Mouse (Mus musculus) cerebellum, postnatal 25 days (tissue): ENCODE data around the gene Abcb1b.
A peak's percentile ranks its signal among the peaks of the same experiment; 100 is the strongest.
"Not testable (repeated sequence)": the region's sequence is repeated elsewhere in the genome, so short reads cannot be mapped to it uniquely, and the experiment has no call there.

Source experiments
- DNase-seq, 2 experiments: peaks; one replicate each; pipeline ENCODE4 v3.0.0; 2021; ENCODE audit warnings: mixed read lengths in 2 of 2

Gene Abcb1b

GRCm38 (mm10) chr5:8797987-8798751, at the start of gene Abcb1b:
Gene Abcb1b (plus strand): TSS chr5:8798147.
- peak; percentile 34 to 45 for DNase-seq

- DNase-seq = no peak
These were observed 25.1 kb upstream of the Abcb1b start for GRCm38 (mm10) chr5:8772866-8773265.

- DNase-seq = no peak
These were observed 19.6 kb upstream of the Abcb1b start for GRCm38 (mm10) chr5:8778311-8778710.

DNA sequence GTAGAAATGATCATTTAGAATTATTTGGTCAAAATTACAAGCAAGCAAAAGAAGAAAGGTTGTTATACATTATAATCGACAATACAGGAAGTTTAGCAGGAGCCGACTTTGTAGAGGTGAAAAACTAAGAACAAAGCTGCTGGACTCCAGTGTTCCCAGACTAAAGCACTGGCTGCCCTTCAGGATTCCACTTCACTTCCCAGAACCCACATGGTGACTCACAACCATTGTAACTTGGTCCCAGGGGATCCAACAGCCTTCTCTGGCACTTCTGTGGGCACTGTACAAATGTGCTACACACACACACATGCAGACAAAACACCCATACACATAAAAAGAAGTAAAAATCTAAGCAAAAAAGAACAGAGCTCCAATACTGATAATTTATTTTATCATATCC, 19.2 kb upstream of the Abcb1b start:
- no peak for DNase-seq

- DNase-seq = no peak
These were observed 5.7 kb upstream of the Abcb1b start for GRCm38 (mm10) chr5:8792281-8792680.

GRCm38 (mm10) chr5:8798752-8799115, 787 bp downstream of the Abcb1b start:
- DNase-seq = peak in 1 of 2 experiments; percentile 4

GRCm38 (mm10) chr5:8805742-8806141, 7.8 kb downstream of the Abcb1b start:
- DNase-seq = no peak

DNA sequence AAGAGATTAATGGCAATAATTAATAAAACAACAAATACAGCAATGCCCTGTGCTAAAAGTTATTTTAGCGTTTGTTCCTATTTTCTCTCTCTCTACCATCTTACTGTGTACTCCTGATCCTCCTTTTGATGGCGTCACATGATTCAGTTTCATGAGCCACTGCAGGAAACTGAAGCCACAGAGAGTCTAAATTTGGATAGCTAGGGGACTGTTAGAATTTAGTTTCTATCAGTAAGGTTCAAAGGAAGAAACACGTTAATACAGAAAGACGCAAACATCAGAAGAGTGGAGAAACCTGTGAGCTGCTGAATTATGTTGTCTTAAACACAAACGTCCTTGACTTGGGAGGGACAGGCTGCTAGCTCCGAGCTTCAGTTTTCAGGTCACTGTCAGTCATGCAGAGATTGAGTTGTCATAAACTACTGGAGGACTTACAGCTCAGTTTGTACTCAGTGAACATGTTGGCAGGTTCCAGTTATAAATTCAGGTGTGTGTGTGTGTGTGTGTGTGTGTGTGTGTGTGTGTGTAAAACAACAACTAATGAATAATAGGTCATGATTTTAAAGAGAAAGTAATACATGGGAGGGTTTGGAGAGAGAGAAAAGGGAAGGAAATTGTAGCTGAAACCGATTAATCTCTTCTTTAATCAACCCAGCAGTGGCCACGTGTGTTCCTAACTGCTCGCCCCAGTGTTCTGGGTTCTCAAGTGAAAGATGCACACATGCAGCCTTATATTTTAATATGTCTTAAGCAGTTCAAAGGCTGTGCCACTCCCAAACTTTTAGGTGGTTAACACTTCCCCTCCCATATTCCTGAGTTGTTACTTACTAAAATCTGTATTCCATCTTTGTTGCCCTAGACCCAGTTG, 9.4 kb downstream of the Abcb1b start:
- no peak for DNase-seq

DNA sequence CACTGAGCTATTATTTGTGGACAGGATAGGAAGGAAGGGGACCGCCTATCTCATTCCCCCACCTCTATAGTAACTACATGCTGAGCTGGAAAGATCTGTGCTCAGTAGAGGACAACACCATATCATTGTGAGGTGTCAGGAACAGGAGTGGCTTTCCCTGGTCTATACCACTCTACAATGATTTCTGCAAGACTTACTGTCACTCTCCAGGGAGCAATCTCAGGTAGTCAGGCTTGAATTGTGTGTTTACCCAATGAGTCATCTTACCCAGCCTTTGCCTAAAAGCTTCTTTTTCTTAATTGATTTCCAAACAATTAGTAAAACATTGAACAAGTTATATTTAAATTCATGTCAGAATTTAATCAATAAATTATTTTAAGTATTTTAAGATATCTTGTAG, 15.9 kb downstream of the Abcb1b start:
- DNase-seq = no peak

- DNase-seq = no peak
These were observed 22.0 kb downstream of the Abcb1b start for GRCm38 (mm10) chr5:8819635-8820591.

- not testable (repeated sequence) for DNase-seq
These were observed 22.7 kb downstream of the Abcb1b start for GRCm38 (mm10) chr5:8820592-8821104.

DNA sequence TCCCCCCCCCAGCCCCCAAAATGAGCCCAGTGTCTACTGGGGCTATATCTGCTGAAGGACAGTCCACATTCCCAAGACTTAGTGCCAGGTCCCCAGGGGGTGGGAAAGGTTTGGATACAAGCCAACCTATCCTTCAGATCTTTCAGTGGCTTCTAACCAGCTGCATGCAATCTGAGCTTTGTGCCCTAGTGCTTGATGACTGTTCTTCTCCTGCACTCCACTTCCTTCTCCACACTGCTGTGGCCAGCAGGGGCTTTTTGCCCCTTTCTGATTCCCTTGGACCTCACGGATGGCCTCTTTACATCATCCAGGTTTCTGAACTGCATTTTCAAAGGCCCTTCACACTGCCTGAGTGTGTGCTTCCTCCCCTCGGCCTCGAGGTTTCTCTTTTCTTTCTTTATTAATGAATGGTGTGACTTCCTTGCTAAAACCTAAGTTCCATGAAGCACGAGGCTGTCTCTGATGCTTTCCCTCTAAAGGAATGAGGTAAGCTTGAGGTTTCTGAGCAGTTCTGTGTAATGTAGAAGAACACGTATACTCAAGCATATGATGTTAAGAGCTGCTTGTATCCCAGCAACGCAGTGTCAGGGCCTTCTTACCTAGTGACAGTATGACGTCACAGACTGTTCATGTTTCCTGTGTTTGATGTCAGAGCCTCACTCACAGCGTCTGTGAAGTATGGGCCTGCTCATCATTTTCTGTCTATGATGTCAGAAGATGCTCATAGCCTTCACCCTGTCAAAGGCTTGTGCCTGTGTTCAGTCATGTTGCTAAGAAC, 40.9 kb downstream of the Abcb1b start:
- DNase-seq = peak in 1 of 2 experiments; percentile 12

DNA sequence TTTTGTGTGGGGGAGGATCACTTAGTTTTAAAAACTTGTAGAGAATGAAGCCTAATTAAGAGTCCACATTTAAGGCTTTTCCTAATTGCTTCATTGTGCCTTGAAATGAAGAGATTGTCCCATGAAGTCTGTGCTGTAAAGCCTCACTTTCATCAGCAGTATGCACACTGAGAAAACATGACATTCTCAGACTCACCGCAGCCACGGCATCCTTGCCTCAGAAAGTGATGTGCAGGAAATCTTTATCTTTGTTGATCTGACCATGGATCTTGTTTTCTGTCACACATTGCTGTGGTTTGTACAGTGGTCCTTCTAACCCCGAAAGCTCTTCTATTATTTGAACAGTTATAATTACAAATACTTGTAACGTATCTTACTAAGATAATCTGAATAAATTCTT, 41.7 kb downstream of the Abcb1b start:
- DNase-seq = no peak

- peak; percentile 27 to 65 for DNase-seq
These were observed 42.9 kb downstream of the Abcb1b start for GRCm38 (mm10) chr5:8840887-8841286.

DNA sequence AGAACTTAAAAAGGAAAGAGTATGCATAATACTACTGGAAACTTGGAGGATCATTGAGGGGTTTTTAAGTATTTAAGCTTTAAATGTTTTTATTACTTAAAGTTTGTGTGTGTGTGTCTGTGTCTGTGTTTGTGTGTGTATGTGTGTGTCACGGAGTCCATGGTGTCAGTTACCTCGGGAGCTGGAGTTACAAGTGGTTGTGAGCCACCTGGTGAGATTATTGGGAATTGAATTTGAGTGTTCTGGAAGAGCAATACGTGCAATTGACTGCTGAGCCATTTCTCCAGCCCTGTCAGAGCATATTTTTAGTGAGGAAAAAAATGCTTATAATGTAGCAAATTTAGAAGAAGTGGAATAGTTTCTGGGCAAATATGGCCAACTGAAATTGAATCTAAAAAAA, 44.9 kb downstream of the Abcb1b start:
- DNase-seq = no peak

DNA sequence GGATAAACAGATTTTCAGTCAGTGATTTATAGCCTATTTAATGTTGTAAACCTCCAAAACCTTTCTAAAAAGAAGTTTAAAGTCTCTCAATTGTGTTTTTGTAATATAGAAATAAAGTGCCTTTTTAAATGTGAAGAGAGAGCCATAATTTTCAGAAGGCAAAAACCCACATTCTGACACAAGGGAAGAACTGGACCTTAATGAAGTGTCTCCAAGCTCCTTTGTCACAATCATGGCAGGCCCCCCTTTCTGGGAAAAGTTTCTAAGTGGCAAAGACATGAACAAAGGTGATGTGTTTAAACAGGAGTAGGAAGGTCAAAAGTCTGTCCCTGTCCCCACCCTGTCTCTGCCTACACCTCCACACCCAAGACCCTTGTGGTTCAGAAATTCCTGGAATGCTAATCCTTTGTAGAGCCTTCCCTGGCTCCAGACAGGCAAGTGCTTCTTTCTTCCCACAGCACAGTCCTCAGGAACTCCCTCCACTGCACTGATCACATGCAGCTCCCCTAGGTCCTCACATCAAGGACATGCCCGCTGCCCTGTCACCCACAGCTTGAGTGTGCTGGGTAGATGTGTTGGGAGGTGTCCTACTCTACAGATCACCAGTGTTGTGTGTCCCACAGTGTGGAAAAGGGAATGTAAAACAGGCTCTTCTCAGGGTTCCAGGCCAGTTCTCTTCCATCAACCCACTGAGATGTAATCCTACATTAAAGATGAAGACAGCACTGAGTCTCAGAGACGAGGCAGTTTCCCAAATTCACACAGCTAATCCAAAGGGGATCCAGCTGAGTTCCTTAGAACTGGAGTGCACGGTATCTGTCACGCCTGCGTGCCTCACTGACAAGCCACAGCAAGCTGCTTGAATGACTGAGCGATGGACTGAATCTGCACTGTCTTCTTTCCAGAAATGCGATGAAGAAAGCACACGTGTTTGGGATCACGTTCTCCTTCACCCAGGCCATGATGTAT, 50.9 kb downstream of the Abcb1b start:
- not testable (repeated sequence) for DNase-seq

DNA sequence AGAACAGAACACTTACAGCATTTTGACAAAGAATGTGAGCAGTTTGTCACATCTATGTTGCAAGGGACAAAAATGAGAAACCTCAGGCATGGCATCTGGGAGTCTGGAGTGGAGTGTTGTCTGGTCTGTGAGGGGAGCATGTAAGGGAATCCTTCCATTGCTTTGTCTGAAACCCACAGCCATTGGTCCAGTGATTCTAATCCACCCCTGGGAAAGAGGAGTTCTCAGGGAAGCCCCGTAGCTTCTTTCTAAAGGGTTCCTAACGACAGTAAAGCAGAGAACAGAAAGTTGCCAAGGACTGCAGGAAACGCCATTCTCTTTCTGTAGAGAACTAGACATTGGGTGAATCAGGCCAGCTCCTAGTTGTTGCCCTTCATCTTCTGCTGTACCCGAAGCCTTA, 52.9 kb downstream of the Abcb1b start:
- DNase-seq = no peak

DNA sequence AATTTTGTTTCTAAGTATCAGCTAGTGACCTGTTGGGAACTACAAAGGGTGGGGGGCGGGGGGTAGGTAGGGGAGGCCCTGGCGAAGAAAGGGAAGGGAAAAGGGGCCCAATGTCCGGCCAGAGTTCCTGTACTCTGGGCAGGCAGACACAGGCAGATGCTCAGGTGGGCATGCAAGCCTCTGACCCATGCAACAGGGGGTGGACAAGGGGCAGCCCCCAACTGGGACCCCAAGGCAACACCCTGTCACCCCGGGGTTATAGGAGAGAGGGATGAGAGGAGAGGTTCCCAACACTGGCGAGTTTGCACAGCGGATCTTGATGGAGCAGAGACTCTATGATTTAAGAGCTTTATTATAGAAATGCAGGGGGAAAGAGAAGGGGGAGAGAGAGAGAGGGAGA, 59.3 kb downstream of the Abcb1b start:
- DNase-seq = no peak

- DNase-seq = no peak
These were observed 63.9 kb downstream of the Abcb1b start for GRCm38 (mm10) chr5:8861811-8862210.

DNA sequence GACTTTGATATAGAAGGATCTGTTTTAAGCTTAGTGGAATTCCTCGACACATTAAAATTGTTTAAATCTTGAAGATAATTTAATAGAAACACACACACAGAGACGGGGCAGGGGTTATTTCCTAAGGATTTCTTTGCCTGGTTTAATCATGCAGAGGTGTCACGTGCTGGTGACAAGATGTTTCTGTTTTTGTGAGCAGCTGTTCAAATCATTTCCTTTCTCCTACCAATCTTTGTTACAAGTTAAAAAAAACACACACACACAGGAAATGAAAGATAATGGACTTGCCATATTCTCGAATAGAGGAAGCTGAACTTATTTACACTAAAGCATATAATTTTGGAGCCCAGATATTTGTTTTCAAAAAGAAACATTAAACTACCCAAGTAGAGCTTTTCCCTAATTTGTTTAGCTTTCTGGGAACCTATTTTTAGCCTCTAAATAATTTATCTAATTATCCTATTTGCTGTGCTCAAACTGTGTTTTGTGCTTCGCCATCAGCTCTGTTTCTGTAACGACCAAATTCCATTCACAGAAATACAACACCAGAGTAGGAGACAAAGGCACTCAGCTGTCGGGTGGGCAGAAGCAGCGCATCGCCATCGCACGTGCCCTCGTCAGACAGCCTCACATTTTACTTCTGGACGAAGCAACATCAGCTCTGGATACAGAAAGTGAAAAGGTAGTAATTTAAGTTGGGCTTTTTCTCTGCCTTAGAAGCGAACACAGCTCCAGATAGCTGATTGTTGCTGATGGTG, 65.8 kb downstream of the Abcb1b start:
- DNase-seq = no peak
